Mouse (Mus musculus): Measurements from ENCODE around the gene Akt3. TPM values are rescaled to one million over a fixed set of nuclear protein-coding genes. Genes with fewer than 3 reads are reported as not detected.

The Akt3 gene
- polyA plus RNA-seq, 1 experiment from 2014 or later, result 14.4 TPM

GRCm38 (mm10) chr1:176997254-176997653 lies 260.7 kb downstream of the Akt3 start:
- Histone ChIP-seq H3K4me1 (peaks cover 97% of the 10 kb centered on the region), H3K27me3 (ENCODE audit: low read depth, poor library complexity, severe bottlenecking) (no peaks in the 10 kb centered on the region), H3K27ac (replicated peaks) (peak overlapping the region; percentile 95), H3K9me3 (replicated peaks) (no peaks in the 10 kb centered on the region), H3K36me3 (no peaks in the 10 kb centered on the region), H3K4me3 (peak overlapping the region; percentile 52)
- no peak for DNase-seq (ENCODE audit: low spot score)
- 26% methylated on average over 6 of the region's 6 CpGs for WGBS

- Histone ChIP-seq H3K27me3 (ENCODE audit: low read depth, poor library complexity, severe bottlenecking) (no peaks in the 10 kb centered on the region), H3K4me3 (peak overlapping the region; percentile 52; the same call in 1 of the 2 replicates), H3K4me1 (peaks cover 94% of the 10 kb centered on the region), H3K36me3 (no peaks in the 10 kb centered on the region), H3K27ac (replicated peaks) (peak overlapping the region; percentile 95), H3K9me3 (replicated peaks) (no peaks in the 10 kb centered on the region)
- no peak for DNase-seq (ENCODE audit: low spot score)
- 38% methylated on average over 16 of the region's 16 CpGs for WGBS
Observed at GRCm38 (mm10) chr1:176996630-176997201, 261.3 kb downstream of the Akt3 start.

- H3K9me3 ChIP-seq (replicated peaks), result no peaks in the 10 kb centered on the region
- WGBS, result 80% methylated on average over 3 of the region's 3 CpGs
- H3K27ac ChIP-seq (replicated peaks), result peak overlapping the region; percentile 95
- DNase-seq (ENCODE audit: low spot score), result no peak
- H3K36me3 ChIP-seq, result no peaks in the 10 kb centered on the region
- no peaks in the 10 kb centered on the region for H3K27me3 ChIP-seq (ENCODE audit: low read depth, poor library complexity, severe bottlenecking)
- H3K4me3 ChIP-seq, result no peak overlapping the region
- peaks cover 91% of the 10 kb centered on the region for H3K4me1 ChIP-seq
Observed at GRCm38 (mm10) chr1:176996166-176996565, 261.8 kb downstream of the Akt3 start.

- DNase-seq (ENCODE audit: low spot score), result no peak
- Histone ChIP-seq H3K4me1 (peaks cover 89% of the 10 kb centered on the region), H3K27me3 (ENCODE audit: low read depth, poor library complexity, severe bottlenecking) (no peaks in the 10 kb centered on the region), H3K4me3 (no peak overlapping the region), H3K27ac (replicated peaks) (peak overlapping the region; percentile 95), H3K9me3 (replicated peaks) (no peaks in the 10 kb centered on the region), H3K36me3 (no peaks in the 10 kb centered on the region)
- WGBS, result 78% methylated on average over 4 of the region's 4 CpGs
Observed at GRCm38 (mm10) chr1:176995419-176995775, 262.6 kb downstream of the Akt3 start.

GRCm38 (mm10) chr1:176994707-176995418 lies 263.1 kb downstream of the Akt3 start:
- DNase-seq (ENCODE audit: low spot score), result peak; percentile 49
- Histone ChIP-seq H3K27ac (replicated peaks) (peak overlapping the region; percentile 95), H3K4me1 (peaks cover 87% of the 10 kb centered on the region), H3K9me3 (replicated peaks) (no peaks in the 10 kb centered on the region), H3K27me3 (ENCODE audit: low read depth, poor library complexity, severe bottlenecking) (no peaks in the 10 kb centered on the region), H3K36me3 (no peaks in the 10 kb centered on the region), H3K4me3 (no peak overlapping the region)
- 37% methylated on average over 11 of the region's 11 CpGs for WGBS

- peak overlapping the region; percentile 95 for H3K27ac ChIP-seq (replicated peaks)
- no peaks in the 10 kb centered on the region for H3K36me3 ChIP-seq
- H3K9me3 ChIP-seq (replicated peaks), result no peaks in the 10 kb centered on the region
- peak; percentile 73 for DNase-seq (ENCODE audit: low spot score)
- 14% methylated on average over 7 of the region's 7 CpGs for WGBS
- no peak overlapping the region for H3K4me3 ChIP-seq
- no peaks in the 10 kb centered on the region for H3K27me3 ChIP-seq (ENCODE audit: low read depth, poor library complexity, severe bottlenecking)
- peaks cover 87% of the 10 kb centered on the region for H3K4me1 ChIP-seq
Observed at GRCm38 (mm10) chr1:176994087-176994486, 263.9 kb downstream of the Akt3 start.

- WGBS, result 83% methylated on average over 18 of the region's 18 CpGs
- peaks cover 83% of the 10 kb centered on the region for H3K4me1 ChIP-seq
- DNase-seq (ENCODE audit: low spot score), result no peak
Observed at GRCm38 (mm10) chr1:176993141-176994010, 264.6 kb downstream of the Akt3 start.

GRCm38 (mm10) chr1:176992517-176992916 lies 265.5 kb downstream of the Akt3 start:
- peak overlapping the region; percentile 95 for H3K27ac ChIP-seq (replicated peaks)
- peaks cover 74% of the 10 kb centered on the region for H3K4me1 ChIP-seq
- WGBS, result 44% methylated on average over 8 of the region's 8 CpGs
- no peak overlapping the region for H3K4me3 ChIP-seq
- no peak for DNase-seq (ENCODE audit: low spot score)
- H3K27me3 ChIP-seq (ENCODE audit: low read depth, poor library complexity, severe bottlenecking), result no peaks in the 10 kb centered on the region
- H3K9me3 ChIP-seq (replicated peaks), result no peaks in the 10 kb centered on the region
- no peaks in the 10 kb centered on the region for H3K36me3 ChIP-seq

More at GRCm38 (mm10) chr1:176993141-176994010, 264.6 kb downstream of the Akt3 start:
- no peaks in the 10 kb centered on the region for H3K36me3 ChIP-seq
- H3K27ac ChIP-seq (replicated peaks), result peak overlapping the region; percentile 95
- no peak overlapping the region for H3K4me3 ChIP-seq
- H3K9me3 ChIP-seq (replicated peaks), result no peaks in the 10 kb centered on the region
- no peaks in the 10 kb centered on the region for H3K27me3 ChIP-seq (ENCODE audit: low read depth, poor library complexity, severe bottlenecking)

- no peak for DNase-seq (ENCODE audit: low spot score)
- no peak overlapping the region for H3K4me3 ChIP-seq
- 97% methylated on average over 4 of the region's 4 CpGs for WGBS
- H3K36me3 ChIP-seq, result no peaks in the 10 kb centered on the region
- no peaks in the 10 kb centered on the region for H3K9me3 ChIP-seq (replicated peaks)
- H3K27ac ChIP-seq (replicated peaks), result peak overlapping the region; percentile 55; the same call in 1 of the 2 replicates
- H3K27me3 ChIP-seq (ENCODE audit: low read depth, poor library complexity, severe bottlenecking), result no peaks in the 10 kb centered on the region
- peaks cover 74% of the 10 kb centered on the region for H3K4me1 ChIP-seq
Observed at GRCm38 (mm10) chr1:176991473-176991872, 266.5 kb downstream of the Akt3 start.

- WGBS, result 72% methylated on average over 6 of the region's 6 CpGs
- Histone ChIP-seq H3K9me3 (replicated peaks) (no peaks in the 10 kb centered on the region), H3K4me1 (peaks cover 56% of the 10 kb centered on the region), H3K27me3 (ENCODE audit: low read depth, poor library complexity, severe bottlenecking) (no peaks in the 10 kb centered on the region), H3K27ac (replicated peaks) (peak overlapping the region; percentile 46; the same call in 1 of the 2 replicates), H3K36me3 (no peaks in the 10 kb centered on the region), H3K4me3 (no peak overlapping the region)
- DNase-seq (ENCODE audit: low spot score), result no peak
Observed at GRCm38 (mm10) chr1:176986990-176987740, 270.8 kb downstream of the Akt3 start.

GRCm38 (mm10) chr1:176986275-176986674 lies 271.7 kb downstream of the Akt3 start:
- peak overlapping the region; percentile 46; the same call in 1 of the 2 replicates for H3K27ac ChIP-seq (replicated peaks)
- no peaks in the 10 kb centered on the region for H3K9me3 ChIP-seq (replicated peaks)
- peaks cover 63% of the 10 kb centered on the region for H3K4me1 ChIP-seq
- H3K36me3 ChIP-seq, result no peaks in the 10 kb centered on the region
- no peak for DNase-seq (ENCODE audit: low spot score)
- H3K4me3 ChIP-seq, result no peak overlapping the region
- no peaks in the 10 kb centered on the region for H3K27me3 ChIP-seq (ENCODE audit: low read depth, poor library complexity, severe bottlenecking)
- WGBS, result 74% methylated on average over 6 of the region's 6 CpGs

GRCm38 (mm10) chr1:176985691-176986090 lies 272.3 kb downstream of the Akt3 start:
- DNase-seq (ENCODE audit: low spot score), result no peak
- 76% methylated on average over 6 of the region's 6 CpGs for WGBS
- no peak overlapping the region for H3K4me3 ChIP-seq
- H3K4me1 ChIP-seq, result peaks cover 63% of the 10 kb centered on the region
- peak overlapping the region; percentile 57; the same call in 1 of the 2 replicates for H3K27ac ChIP-seq (replicated peaks)
- no peaks in the 10 kb centered on the region for H3K9me3 ChIP-seq (replicated peaks)
- no peaks in the 10 kb centered on the region for H3K36me3 ChIP-seq
- no peaks in the 10 kb centered on the region for H3K27me3 ChIP-seq (ENCODE audit: low read depth, poor library complexity, severe bottlenecking)
